Mouse (Mus musculus): Measurements from ENCODE around the gene Ascc3. TPM values are rescaled to one million over a fixed set of nuclear protein-coding genes. Genes with fewer than 3 reads are reported as not detected.

The Ascc3 gene
- polyA plus RNA-seq, 1 experiment from 2014 or later = 15.7 TPM

- no peaks in the 10 kb centered on the region for H3K9me3 ChIP-seq
- no peaks in the 10 kb centered on the region for H3K36me3 ChIP-seq
- no peaks in the 10 kb centered on the region for H3K27me3 ChIP-seq (ENCODE audit: insufficient read depth, poor library complexity, severe bottlenecking)
- H3K4me1 ChIP-seq (replicated peaks) = no peaks in the 10 kb centered on the region
- H3K4me3 ChIP-seq = no peak overlapping the region
- 85% methylated on average over 2 of the region's 2 CpGs for WGBS
- DNase-seq (ENCODE audit: low spot score) = no peak
- no peak overlapping the region for H3K27ac ChIP-seq
Observed at GRCm38 (mm10) chr10:50773846-50774245, 181.4 kb downstream of the Ascc3 start.

DNA sequence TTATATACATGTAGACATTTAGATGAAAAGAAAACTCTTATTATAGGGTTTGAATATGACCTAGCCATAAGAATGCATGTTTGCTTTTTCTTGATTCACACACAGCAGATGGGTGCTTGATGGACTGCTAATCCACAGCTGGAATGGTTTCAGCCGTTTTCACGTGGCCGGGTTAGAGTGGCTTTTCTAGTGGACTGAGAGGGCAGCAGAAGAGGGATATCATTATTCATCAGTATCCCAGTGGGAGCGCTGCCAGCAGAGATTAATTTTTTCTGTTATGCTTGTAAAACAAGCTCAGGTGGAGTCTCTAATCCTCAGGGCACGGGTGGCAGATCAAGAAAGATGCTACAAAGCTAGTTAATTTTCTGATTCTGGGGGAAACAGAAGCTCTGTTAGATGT, 200.4 kb downstream of the Ascc3 start:
- no peaks in the 10 kb centered on the region for H3K36me3 ChIP-seq
- WGBS = 71% methylated on average over 5 of the region's 5 CpGs

GRCm38 (mm10) chr10:50801594-50801993, 209.1 kb downstream of the Ascc3 start:
- no peaks in the 10 kb centered on the region for H3K27me3 ChIP-seq (ENCODE audit: insufficient read depth, poor library complexity, severe bottlenecking)
- 0 out of 2 replicates have a peak, but pooled peaks cover 3% of the 10 kb centered on the region for H3K4me1 ChIP-seq (replicated peaks)
- WGBS = 75% methylated on average over 2 of the region's 2 CpGs
- DNase-seq (ENCODE audit: low spot score) = no peak
- no peaks in the 10 kb centered on the region for H3K9me3 ChIP-seq
- H3K27ac ChIP-seq = no peak overlapping the region
- H3K4me3 ChIP-seq = no peak overlapping the region
- no peaks in the 10 kb centered on the region for H3K36me3 ChIP-seq

More for the DNA sequence above, 200.4 kb downstream of the Ascc3 start:
- no peaks in the 10 kb centered on the region for H3K27me3 ChIP-seq (ENCODE audit: insufficient read depth, poor library complexity, severe bottlenecking)
- no peak overlapping the region for H3K4me3 ChIP-seq
- H3K4me1 ChIP-seq (replicated peaks) = no peaks in the 10 kb centered on the region
- no peak overlapping the region for H3K27ac ChIP-seq
- H3K9me3 ChIP-seq = no peaks in the 10 kb centered on the region
- DNase-seq (ENCODE audit: low spot score) = no peak

GRCm38 (mm10) chr10:50802380-50802779, 209.9 kb downstream of the Ascc3 start:
- no peak overlapping the region for H3K4me3 ChIP-seq
- 64% methylated on average over 2 of the region's 2 CpGs for WGBS
- H3K9me3 ChIP-seq = no peaks in the 10 kb centered on the region
- no peak for DNase-seq (ENCODE audit: low spot score)
- no peaks in the 10 kb centered on the region for H3K36me3 ChIP-seq
- no peak overlapping the region for H3K27ac ChIP-seq
- H3K27me3 ChIP-seq (ENCODE audit: insufficient read depth, poor library complexity, severe bottlenecking) = no peaks in the 10 kb centered on the region
- 0 out of 2 replicates have a peak, but pooled peaks cover 3% of the 10 kb centered on the region for H3K4me1 ChIP-seq (replicated peaks)

GRCm38 (mm10) chr10:50806166-50806565, 213.7 kb downstream of the Ascc3 start:
- 92% methylated on average over 2 of the region's 2 CpGs for WGBS
- Histone ChIP-seq H3K27ac (no peak overlapping the region), H3K9me3 (no peaks in the 10 kb centered on the region)

GRCm38 (mm10) chr10:50822363-50822762, 229.9 kb downstream of the Ascc3 start:
- H3K4me1 ChIP-seq (replicated peaks) = no peaks in the 10 kb centered on the region
- H3K4me3 ChIP-seq = no peak overlapping the region
- H3K9me3 ChIP-seq = no peaks in the 10 kb centered on the region
- no peaks in the 10 kb centered on the region for H3K36me3 ChIP-seq
- no peak overlapping the region for H3K27ac ChIP-seq
- no peaks in the 10 kb centered on the region for H3K27me3 ChIP-seq (ENCODE audit: insufficient read depth, poor library complexity, severe bottlenecking)
- 66% methylated on average over 1 of the region's 1 CpGs for WGBS
- DNase-seq (ENCODE audit: low spot score) = no peak

More at GRCm38 (mm10) chr10:50806166-50806565, 213.7 kb downstream of the Ascc3 start:
- no peak overlapping the region for H3K4me3 ChIP-seq
- H3K36me3 ChIP-seq = no peaks in the 10 kb centered on the region
- 0 out of 2 replicates have a peak, but pooled peaks cover 3% of the 10 kb centered on the region for H3K4me1 ChIP-seq (replicated peaks)
- DNase-seq (ENCODE audit: low spot score) = no peak
- no peaks in the 10 kb centered on the region for H3K27me3 ChIP-seq (ENCODE audit: insufficient read depth, poor library complexity, severe bottlenecking)

DNA sequence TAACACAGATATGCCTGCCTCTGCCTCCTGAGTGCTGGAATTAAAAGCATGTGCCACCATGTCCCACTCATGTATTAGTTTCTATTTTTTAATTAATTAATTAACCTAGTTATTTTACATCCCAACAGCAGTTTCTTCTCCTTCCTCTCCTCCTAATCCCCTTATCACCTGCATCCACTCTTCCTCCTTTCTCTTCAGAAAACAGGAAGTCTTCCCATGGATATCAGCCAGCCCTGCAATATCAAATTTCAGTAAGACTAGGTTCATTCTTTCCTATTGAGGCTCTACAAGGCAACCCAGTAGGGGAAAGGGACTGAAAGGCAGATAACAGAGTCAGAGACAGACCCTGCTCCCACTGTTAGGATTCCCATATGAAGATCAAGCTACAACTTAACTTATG, 234.4 kb downstream of the Ascc3 start:
- Histone ChIP-seq H3K4me3 (no peak overlapping the region), H3K36me3 (no peaks in the 10 kb centered on the region), H3K27me3 (ENCODE audit: insufficient read depth, poor library complexity, severe bottlenecking) (no peaks in the 10 kb centered on the region), H3K9me3 (no peaks in the 10 kb centered on the region), H3K27ac (no peak overlapping the region), H3K4me1 (replicated peaks) (no peaks in the 10 kb centered on the region)
- no peak for DNase-seq (ENCODE audit: low spot score)

GRCm38 (mm10) chr10:50834533-50834932, 242.1 kb downstream of the Ascc3 start:
- H3K36me3 ChIP-seq = no peaks in the 10 kb centered on the region

GRCm38 (mm10) chr10:50843363-50843762, 250.9 kb downstream of the Ascc3 start:
- Histone ChIP-seq H3K36me3 (no peaks in the 10 kb centered on the region), H3K4me1 (replicated peaks) (no peaks in the 10 kb centered on the region), H3K27ac (no peak overlapping the region), H3K27me3 (ENCODE audit: insufficient read depth, poor library complexity, severe bottlenecking) (no peaks in the 10 kb centered on the region), H3K9me3 (no peaks in the 10 kb centered on the region), H3K4me3 (no peak overlapping the region)
- 92% methylated on average over 3 of the region's 3 CpGs for WGBS
- DNase-seq (ENCODE audit: low spot score) = no peak

More at GRCm38 (mm10) chr10:50834533-50834932, 242.1 kb downstream of the Ascc3 start:
- no peaks in the 10 kb centered on the region for H3K27me3 ChIP-seq (ENCODE audit: insufficient read depth, poor library complexity, severe bottlenecking)
- no peak overlapping the region for H3K4me3 ChIP-seq
- no peaks in the 10 kb centered on the region for H3K9me3 ChIP-seq
- no peak overlapping the region for H3K27ac ChIP-seq
- 84% methylated on average over 2 of the region's 2 CpGs for WGBS
- no peak for DNase-seq (ENCODE audit: low spot score)
- no peaks in the 10 kb centered on the region for H3K4me1 ChIP-seq (replicated peaks)

DNA sequence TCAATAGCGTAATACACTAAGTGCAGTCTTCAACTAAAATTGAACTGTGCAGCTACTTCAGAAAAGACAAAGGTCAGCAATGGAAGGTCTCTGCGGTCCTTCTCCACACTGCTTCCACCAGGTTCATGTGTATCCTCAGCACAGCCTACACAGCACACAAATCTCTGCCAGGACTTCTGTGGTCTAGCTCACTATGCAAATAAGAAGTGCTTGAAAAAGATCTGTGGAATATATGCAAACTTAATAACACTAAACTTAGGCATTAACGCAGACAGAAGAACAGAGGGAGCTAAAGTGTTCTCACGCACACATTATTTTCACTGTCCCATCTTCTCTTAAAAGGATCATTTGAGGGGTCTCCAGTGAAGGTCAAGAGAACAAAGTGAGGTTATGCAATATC, 275.7 kb downstream of the Ascc3 start:
- Histone ChIP-seq H3K36me3 (no peaks in the 10 kb centered on the region), H3K27ac (no peak overlapping the region), H3K27me3 (ENCODE audit: insufficient read depth, poor library complexity, severe bottlenecking) (no peaks in the 10 kb centered on the region), H3K4me3 (no peak overlapping the region), H3K4me1 (replicated peaks) (no peaks in the 10 kb centered on the region), H3K9me3 (no peaks in the 10 kb centered on the region)
- no peak for DNase-seq (ENCODE audit: low spot score)
- 84% methylated on average over 4 of the region's 4 CpGs for WGBS

DNA sequence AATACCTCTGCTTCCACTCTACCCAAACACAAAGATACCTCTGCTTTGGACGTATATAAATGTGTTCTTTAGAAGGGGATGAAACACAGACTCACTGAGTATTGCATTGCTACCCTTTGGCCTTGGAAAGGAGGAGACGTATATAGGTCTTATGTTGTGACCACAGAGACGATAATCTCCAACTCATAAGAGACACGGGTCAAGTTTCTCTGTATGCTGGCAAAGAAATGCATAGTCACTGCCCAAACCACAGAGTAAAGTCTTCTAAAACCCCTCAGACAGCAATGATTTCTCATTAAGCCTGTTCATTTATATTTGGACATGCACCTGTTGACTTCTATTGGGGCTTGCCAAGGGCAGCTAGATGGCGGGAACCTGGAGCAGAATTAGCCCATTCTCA, 284.5 kb downstream of the Ascc3 start:
- Histone ChIP-seq H3K36me3 (no peaks in the 10 kb centered on the region), H3K27ac (no peak overlapping the region), H3K27me3 (ENCODE audit: insufficient read depth, poor library complexity, severe bottlenecking) (no peaks in the 10 kb centered on the region), H3K4me1 (replicated peaks) (no peaks in the 10 kb centered on the region), H3K4me3 (no peak overlapping the region), H3K9me3 (no peaks in the 10 kb centered on the region)
- WGBS = 92% methylated on average over 5 of the region's 5 CpGs
- DNase-seq (ENCODE audit: low spot score) = no peak

- no peaks in the 10 kb centered on the region for H3K9me3 ChIP-seq
- peaks cover 16% of the 10 kb centered on the region; the same call in 1 of the 2 replicates for H3K27me3 ChIP-seq (ENCODE audit: insufficient read depth, poor library complexity, severe bottlenecking)
- WGBS = 28% methylated on average over 2 of the region's 2 CpGs
- no peak overlapping the region for H3K27ac ChIP-seq
- no peaks in the 10 kb centered on the region for H3K36me3 ChIP-seq
- H3K4me1 ChIP-seq (replicated peaks) = no peaks in the 10 kb centered on the region
- no peak overlapping the region for H3K4me3 ChIP-seq
- DNase-seq (ENCODE audit: low spot score) = no peak
Observed at GRCm38 (mm10) chr10:50881476-50882069, 289.1 kb downstream of the Ascc3 start.

DNA sequence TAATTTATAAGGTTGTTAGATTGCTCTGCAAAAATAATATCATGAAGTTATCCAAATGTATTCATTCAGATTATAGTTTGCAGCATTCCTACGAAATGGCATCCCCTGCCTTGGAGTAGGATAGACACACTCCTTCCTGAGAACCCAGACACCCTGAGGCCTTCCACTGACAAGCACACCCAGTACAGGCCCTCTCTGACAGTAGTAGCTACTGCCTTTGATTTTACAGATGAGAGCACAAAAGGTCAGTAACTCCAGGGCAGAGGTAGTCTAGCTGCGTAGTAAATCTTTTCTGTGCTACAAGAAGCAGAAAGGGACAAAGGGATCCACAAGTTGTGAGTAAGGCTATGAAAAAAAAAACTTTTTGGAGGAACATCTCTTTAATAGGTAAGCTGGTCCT, 289.9 kb downstream of the Ascc3 start:
- 75% methylated on average over 2 of the region's 2 CpGs for WGBS
- Histone ChIP-seq H3K27me3 (ENCODE audit: insufficient read depth, poor library complexity, severe bottlenecking) (peaks cover 20% of the 10 kb centered on the region), H3K9me3 (no peaks in the 10 kb centered on the region), H3K36me3 (no peaks in the 10 kb centered on the region), H3K4me3 (no peak overlapping the region), H3K27ac (no peak overlapping the region), H3K4me1 (replicated peaks) (no peaks in the 10 kb centered on the region)
- no peak for DNase-seq (ENCODE audit: low spot score)

DNA sequence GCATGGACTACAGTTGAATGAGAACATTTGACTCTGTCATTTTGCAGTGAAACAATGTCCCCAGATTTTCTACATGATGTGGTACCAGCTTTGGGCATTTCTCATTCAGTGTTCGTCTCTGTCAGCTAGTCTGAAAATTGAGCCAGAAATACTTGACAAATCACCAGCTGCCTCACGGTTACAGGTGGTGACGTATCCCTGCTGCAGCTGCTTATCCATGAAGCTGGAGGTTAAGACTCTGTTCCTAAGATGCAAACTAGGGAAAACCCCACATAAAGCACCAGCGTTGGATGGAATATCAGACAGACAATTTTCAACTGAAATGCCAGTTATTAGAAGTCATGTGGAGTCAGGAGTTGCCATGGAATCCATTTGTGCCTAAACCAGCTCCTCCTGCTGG, 293.8 kb downstream of the Ascc3 start:
- 69% methylated on average over 4 of the region's 4 CpGs for WGBS
- no peak overlapping the region for H3K4me3 ChIP-seq
- H3K36me3 ChIP-seq = no peaks in the 10 kb centered on the region
- H3K9me3 ChIP-seq = no peaks in the 10 kb centered on the region
- no peak overlapping the region for H3K27ac ChIP-seq
- H3K27me3 ChIP-seq (ENCODE audit: insufficient read depth, poor library complexity, severe bottlenecking) = peaks cover 59% of the 10 kb centered on the region
- H3K4me1 ChIP-seq (replicated peaks) = no peaks in the 10 kb centered on the region
- DNase-seq (ENCODE audit: low spot score) = no peak

Measured in hindbrain, embryonic 10.5 days (tissue).